Mouse (Mus musculus) heart, adult 2 months (tissue): Measurements from ENCODE around the gene Sowaha. TPM values are rescaled to one million over a fixed set of nuclear protein-coding genes. Genes with fewer than 3 reads are reported as not detected.

Experiments
- DNase-seq, 2 experiments: peaks; one replicate each; pipeline ENCODE4 v3.0.0; 2021
- H3K27ac ChIP-seq: fragments of 200-600 bp; 2 replicates; pipeline ENCODE4 v1.8.1; 2022
- H3K27me3 ChIP-seq: fragments of 200-500 bp; 2 replicates; pipeline ENCODE4 v1.6.1; 2012; ENCODE audit warnings: mild to moderate bottlenecking, low read length, inconsistent platforms, mixed read lengths; ENCODE audit not compliant: control insufficient read depth, insufficient read depth
- H3K36me3 ChIP-seq: fragments of 200-500 bp; 2 replicates; pipeline ENCODE4 v1.6.1; 2012; ENCODE audit warnings: low read length, inconsistent platforms; ENCODE audit not compliant: control insufficient read depth, insufficient read depth
- H3K4me1 ChIP-seq: fragments of 200-500 bp; 2 replicates; pipeline ENCODE4 v1.6.1; 2011; ENCODE audit warnings: low read length; ENCODE audit not compliant: control insufficient read depth, insufficient read depth
- H3K4me3 ChIP-seq: fragments of 200-600 bp; 2 replicates; pipeline ENCODE4 v1.8.1; 2022
- H3K79me2 ChIP-seq: fragments of 200-500 bp; replicated peaks from 2 replicates; pipeline ENCODE4 v1.6.1; 2012; ENCODE audit warnings: mild to moderate bottlenecking, inconsistent platforms, low read length, moderate library complexity, mixed read lengths; ENCODE audit not compliant: control insufficient read depth, insufficient read depth
- H3K9ac ChIP-seq: fragments of 200-500 bp; 2 replicates; pipeline ENCODE4 v1.6.1; 2012; ENCODE audit warnings: low read depth, mild to moderate bottlenecking, control low read depth, inconsistent platforms, low read length, mixed read lengths
- CTCF ChIP-seq: fragments of 200-600 bp; IDR thresholded peaks from 2 replicates; pipeline ENCODE4 v1.8.1; 2022; ENCODE audit warnings: antibody characterized with exemption, mild to moderate bottlenecking, moderate library complexity
- EP300 ChIP-seq: fragments of 200-500 bp; IDR thresholded peaks from 2 replicates; pipeline ENCODE4 v1.6.1; 2011; ENCODE audit warnings: low read depth, low read length, control low read depth; ENCODE audit not compliant: insufficient read depth
- POLR2A ChIP-seq: fragments of 200-500 bp; IDR thresholded peaks from 2 replicates; pipeline ENCODE4 v1.6.1; 2011; ENCODE audit warnings: mild to moderate bottlenecking, low read depth, low read length, control low read depth; ENCODE audit not compliant: insufficient read depth
- WGBS: fragments of 180-500 bp; shearing (Covaris S2); methylation state at CpG from one replicate; pipeline ENCODE4 v1.1.7; 2018; 5-methylcytosine and 5-hydroxymethylcytosine counted together
- intact Hi-C: fragments of 180-260 bp; cut with DNase I; formaldehyde crosslinking; loops from one replicate; pipeline ENCODE4 v1.15.1; 2025
- polyA plus RNA-seq: library from polyadenylated mRNA; depleted of rRNA; stranded (reverse); fragments of >200 nt; gene quantifications from 2 replicates; pipeline ENCODE4 v1.2.3, GENCODE M21; 2012
- total RNA-seq, 2 experiments: library from RNA; stranded (reverse); gene quantifications; 2 replicates each; pipeline ENCODE4 v1.2.3; 2021

Gene Sowaha
- total and polyA plus RNA-seq, 3 experiments, result 0.05 to 0.34 (median 0.10) TPM

GRCm38 (mm10) chr11:53469968-53470695 lies 9.9 kb downstream of the Sowaha start, which contains the start of gene Gm9837:
Gm9837 (minus strand) TSS chr11:53470479.
- H3K36me3 ChIP-seq, result no peaks in the 10 kb centered on the region
- 4% methylated on average over 29 of the region's 29 CpGs for WGBS
- H3K27ac ChIP-seq, result peak within 1 kb of the TSS; percentile 72
- peak within 1 kb of the TSS; percentile 24 for H3K4me3 ChIP-seq
- H3K9ac ChIP-seq, result no peak within 1 kb of the TSS
- intact Hi-C loops, result loop anchor here (1.0 to 5.0 kb wide), 6 partner anchors 57 to 267 kb away; partner anchors contain the start of gene Kif3a
- H3K4me1 ChIP-seq, result peaks cover 3% of the 10 kb centered on the region; the same call in 1 of the 2 replicates
- DNase-seq, result peak; percentile 88 to 90
- TF ChIP-seq POLR2A (peak; percentile 29; the same call in 1 of the 2 replicates), CTCF (peak; percentile 95), EP300 (peak; percentile 98)
- no peaks in the 10 kb centered on the region for H3K27me3 ChIP-seq
- no peaks in the 10 kb centered on the region for H3K79me2 ChIP-seq

GRCm38 (mm10) chr11:53469294-53469967 lies 10.6 kb downstream of the Sowaha start:
- Histone ChIP-seq H3K9ac (no peak overlapping the region), H3K36me3 (no peaks in the 10 kb centered on the region), H3K27ac (peak overlapping the region; percentile 72; the same call in 1 of the 2 replicates), H3K4me1 (peaks cover 3% of the 10 kb centered on the region; the same call in 1 of the 2 replicates), H3K79me2 (no peaks in the 10 kb centered on the region), H3K4me3 (peak overlapping the region; percentile 24), H3K27me3 (no peaks in the 10 kb centered on the region)
- no peak for TF ChIP-seq EP300
- no peak for TF ChIP-seq POLR2A
- TF ChIP-seq CTCF, result no peak
- intact Hi-C loops, result loop anchor here (5.0 kb wide), 2 partner anchors 57 to 98 kb away; partner anchors contain the start of gene Kif3a
- 37% methylated on average over 16 of the region's 16 CpGs for WGBS
- DNase-seq, result no peak

- Histone ChIP-seq H3K36me3 (no peaks in the 10 kb centered on the region), H3K9ac (peak overlapping the region; percentile 57), H3K27me3 (0 out of 2 replicates have a peak, but pooled peaks cover 2% of the 10 kb centered on the region), H3K4me3 (peak overlapping the region; percentile 36; the same call in 1 of the 2 replicates), H3K4me1 (peaks cover 3% of the 10 kb centered on the region; the same call in 1 of the 2 replicates), H3K79me2 (no peaks in the 10 kb centered on the region), H3K27ac (no peak overlapping the region)
- intact Hi-C loops, result loop anchor here (5.0 kb wide), 2 partner anchors 54 to 101 kb away; partner anchors contain the start of gene Kif3a
- WGBS, result 12% methylated on average over 40 of the region's 40 CpGs
- TF ChIP-seq POLR2A, result no peak
- peak; percentile 97 for TF ChIP-seq CTCF
- DNase-seq, result peak; percentile 74 to 85
Observed at GRCm38 (mm10) chr11:53466231-53466971, 13.7 kb downstream of the Sowaha start.

GRCm38 (mm10) chr11:53463551-53464424 lies 16.3 kb downstream of the Sowaha start:
- TF ChIP-seq CTCF (no peak), EP300 (no peak), POLR2A (no peak)
- H3K4me3 ChIP-seq, result peak overlapping the region; percentile 43
- H3K9ac ChIP-seq, result peak overlapping the region; percentile 20; the same call in 1 of the 2 replicates
- no peaks in the 10 kb centered on the region for H3K79me2 ChIP-seq
- no peaks in the 10 kb centered on the region for H3K36me3 ChIP-seq
- H3K27me3 ChIP-seq, result 0 out of 2 replicates have a peak, but pooled peaks cover 2% of the 10 kb centered on the region
- peaks cover 1% of the 10 kb centered on the region; the same call in 1 of the 2 replicates for H3K4me1 ChIP-seq
- H3K27ac ChIP-seq, result no peak overlapping the region
- WGBS, result 19% methylated on average over 55 of the region's 55 CpGs
- intact Hi-C loops, result no loop called here
- peak in 1 of 2 experiments; percentile 37 for DNase-seq

- Histone ChIP-seq H3K36me3 (no peaks in the 10 kb centered on the region), H3K9ac (no peak overlapping the region), H3K79me2 (no peaks in the 10 kb centered on the region), H3K27ac (no peak overlapping the region), H3K4me1 (peaks cover 1% of the 10 kb centered on the region; the same call in 1 of the 2 replicates), H3K4me3 (no peak overlapping the region), H3K27me3 (0 out of 2 replicates have a peak, but pooled peaks cover 2% of the 10 kb centered on the region)
- DNase-seq, result no peak
- WGBS, result 62% methylated on average over 5 of the region's 5 CpGs
- intact Hi-C loops, result no loop called here
- no peak for TF ChIP-seq CTCF
- no peak for TF ChIP-seq POLR2A
- TF ChIP-seq EP300, result no peak
Observed at GRCm38 (mm10) chr11:53461727-53462126, 18.3 kb downstream of the Sowaha start.
